Mouse (Mus musculus): ENCODE measurements around the gene Lgals12. TPM values are rescaled to one million over a fixed set of nuclear protein-coding genes. Genes with fewer than 3 reads are reported as not detected.

Lgals12 gene
- total RNA-seq (2012; rRNA removed), result 0.45 and 0.53 TPM in 2 replicates

DNA sequence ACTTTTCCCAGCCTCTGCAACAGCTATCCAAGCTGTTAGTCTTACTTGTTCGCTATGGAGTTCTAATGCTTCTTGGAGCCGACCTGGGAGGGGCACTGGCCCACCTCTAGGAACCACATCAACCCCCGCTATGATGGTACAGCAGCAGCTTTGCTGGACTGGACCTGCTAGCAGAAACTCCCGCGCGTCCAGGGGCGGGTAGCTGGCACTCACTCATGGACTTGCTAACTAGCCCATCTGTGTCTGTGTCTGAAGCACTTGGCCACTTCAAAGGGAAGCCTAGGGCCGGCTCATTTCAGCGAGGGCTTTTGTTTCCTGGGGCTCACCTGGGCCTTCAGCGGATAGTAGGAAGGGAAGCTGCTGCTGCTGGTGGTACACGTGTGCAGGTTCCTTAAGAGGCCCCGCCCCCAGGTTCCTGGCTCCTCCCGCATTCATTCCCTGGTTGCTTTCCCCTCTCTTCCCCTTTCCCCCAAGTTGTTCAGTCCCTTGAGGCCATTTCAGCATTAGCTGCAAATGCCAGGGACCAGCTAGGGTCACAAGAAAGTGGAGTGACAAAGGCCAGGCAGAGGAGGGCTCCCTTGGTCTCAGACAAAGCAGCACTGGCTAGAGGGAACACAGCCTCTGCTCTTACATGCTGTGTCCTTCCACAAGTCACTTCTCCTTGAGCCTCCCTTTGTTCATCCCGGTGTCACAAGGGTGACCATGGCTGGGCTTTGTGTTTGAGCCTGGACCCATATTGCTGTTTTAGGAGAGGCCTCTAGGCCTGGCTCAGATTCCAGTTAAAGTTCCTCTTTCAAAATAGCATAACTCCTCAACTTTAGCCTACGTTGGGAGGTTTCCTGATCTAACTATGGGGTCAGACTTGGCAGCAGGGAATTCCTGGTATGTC lies at the start of gene Lgals12:
Gene Lgals12 (minus strand): TSS at position 393 of the 889 bp plus-strand sequence.
- Histone ChIP-seq H3K9ac (ENCODE audit: insufficient read depth, low read depth, low read length, poor library complexity, severe bottlenecking) (no peak within 1 kb of the TSS), H3K36me3 (ENCODE audit: control insufficient read depth, insufficient read depth, low read length, poor library complexity, severe bottlenecking) (no peaks in the 10 kb centered on the region), H3K9me3 (ENCODE audit: control insufficient read depth, insufficient read depth, low read depth, low read length) (no peaks in the 10 kb centered on the region), H3K4me3 (ENCODE audit: insufficient read depth in 1 of 2, low read depth in 1 of 2, low read length in 2 of 2, poor library complexity in 1 of 2, severe bottlenecking in 1 of 2) (peak within 1 kb of the TSS; percentile 21 to 56; a peak in 3 of 4 replicates), H3K27ac (ENCODE audit: insufficient read depth, low read depth, low read length, poor library complexity, severe bottlenecking) (no peak within 1 kb of the TSS), H3K4me1 (ENCODE audit: control insufficient read depth in 2 of 2, insufficient read depth in 2 of 2, low read length in 2 of 2, poor library complexity in 1 of 2) (peaks cover 0 to 10% of the 10 kb centered on the region in 2 experiments; a peak in 2 of 4 replicates)
- no peak for DNase-seq (ENCODE audit: low read depth, low spot score)
- no peak for TF ChIP-seq HCFC1 (IDR thresholded peaks at IDR 0.05; ENCODE audit: borderline replicate concordance, insufficient read depth, low read length)
- TF ChIP-seq CHD2 (IDR thresholded peaks at IDR 0.05; ENCODE audit: low read depth, low read length), result no peak
- TF ChIP-seq MAFK (IDR thresholded peaks at IDR 0.05; ENCODE audit: insufficient read depth, low read depth, low read length), result no peak
- no peak for TF ChIP-seq ZC3H11A (IDR thresholded peaks at IDR 0.05; ENCODE audit: borderline replicate concordance, low read depth, low read length)
- no peak for TF ChIP-seq ZNF384 (IDR thresholded peaks at IDR 0.05; ENCODE audit: low read depth, low read length)
- in situ Hi-C loops (cut with MboI; ENCODE audit: low sequenced_read_pairs in 2 of 2, unreplicated experiment in 2 of 2), result loop anchor here in 1 of 2 experiments (10.0 kb wide), 1 partner anchor 72 kb away; no protein-coding TSS in a partner anchor

- in situ Hi-C loops (cut with MboI; ENCODE audit: low sequenced_read_pairs in 2 of 2, unreplicated experiment in 2 of 2), result no loop called here
- Histone ChIP-seq H3K4me1 (ENCODE audit: control insufficient read depth in 2 of 2, insufficient read depth in 2 of 2, low read length in 2 of 2, poor library complexity in 1 of 2) (no peaks in the 10 kb centered on the region), H3K4me3 (ENCODE audit: insufficient read depth in 1 of 2, low read depth in 1 of 2, low read length in 2 of 2, poor library complexity in 1 of 2, severe bottlenecking in 1 of 2) (no peak overlapping the region), H3K9me3 (ENCODE audit: control insufficient read depth, insufficient read depth, low read depth, low read length) (no peaks in the 10 kb centered on the region), H3K36me3 (ENCODE audit: control insufficient read depth, insufficient read depth, low read length, poor library complexity, severe bottlenecking) (no peaks in the 10 kb centered on the region), H3K9ac (ENCODE audit: insufficient read depth, low read depth, low read length, poor library complexity, severe bottlenecking) (no peak overlapping the region), H3K27ac (ENCODE audit: insufficient read depth, low read depth, low read length, poor library complexity, severe bottlenecking) (no peak overlapping the region)
- TF ChIP-seq CHD2 (IDR thresholded peaks at IDR 0.05; ENCODE audit: low read depth, low read length), result no peak
- no peak for TF ChIP-seq HCFC1 (IDR thresholded peaks at IDR 0.05; ENCODE audit: borderline replicate concordance, insufficient read depth, low read length)
- TF ChIP-seq MAFK (IDR thresholded peaks at IDR 0.05; ENCODE audit: insufficient read depth, low read depth, low read length), result no peak
- no peak for TF ChIP-seq ZNF384 (IDR thresholded peaks at IDR 0.05; ENCODE audit: low read depth, low read length)
- no peak for TF ChIP-seq ZC3H11A (IDR thresholded peaks at IDR 0.05; ENCODE audit: borderline replicate concordance, low read depth, low read length)
- no peak for DNase-seq (ENCODE audit: low read depth, low spot score)
These were observed 42.1 kb upstream of the Lgals12 start for GRCm38 (mm10) chr19:7648913-7649666.

GRCm38 (mm10) chr19:7633786-7634185 lies 26.8 kb upstream of the Lgals12 start:
- no peak for DNase-seq (ENCODE audit: low read depth, low spot score)
- Histone ChIP-seq H3K9ac (ENCODE audit: insufficient read depth, low read depth, low read length, poor library complexity, severe bottlenecking) (no peak overlapping the region), H3K27ac (ENCODE audit: insufficient read depth, low read depth, low read length, poor library complexity, severe bottlenecking) (no peak overlapping the region), H3K36me3 (ENCODE audit: control insufficient read depth, insufficient read depth, low read length, poor library complexity, severe bottlenecking) (no peaks in the 10 kb centered on the region), H3K4me1 (ENCODE audit: control insufficient read depth in 2 of 2, insufficient read depth in 2 of 2, low read length in 2 of 2, poor library complexity in 1 of 2) (no peaks in the 10 kb centered on the region), H3K9me3 (ENCODE audit: control insufficient read depth, insufficient read depth, low read depth, low read length) (no peaks in the 10 kb centered on the region), H3K4me3 (ENCODE audit: insufficient read depth in 1 of 2, low read depth in 1 of 2, low read length in 2 of 2, poor library complexity in 1 of 2, severe bottlenecking in 1 of 2) (no peak overlapping the region)
- in situ Hi-C loops (cut with MboI; ENCODE audit: low sequenced_read_pairs in 2 of 2, unreplicated experiment in 2 of 2), result no loop called here
- no peak for TF ChIP-seq ZC3H11A (IDR thresholded peaks at IDR 0.05; ENCODE audit: borderline replicate concordance, low read depth, low read length)
- TF ChIP-seq CHD2 (IDR thresholded peaks at IDR 0.05; ENCODE audit: low read depth, low read length), result no peak
- no peak for TF ChIP-seq MAFK (IDR thresholded peaks at IDR 0.05; ENCODE audit: insufficient read depth, low read depth, low read length)

- in situ Hi-C loops (cut with MboI; ENCODE audit: low sequenced_read_pairs in 2 of 2, unreplicated experiment in 2 of 2), result no loop called here
- TF ChIP-seq ZNF384 (IDR thresholded peaks at IDR 0.05; ENCODE audit: low read depth, low read length) (no peak), CHD2 (IDR thresholded peaks at IDR 0.05; ENCODE audit: low read depth, low read length) (no peak), MAFK (IDR thresholded peaks at IDR 0.05; ENCODE audit: insufficient read depth, low read depth, low read length) (no peak), ZC3H11A (IDR thresholded peaks at IDR 0.05; ENCODE audit: borderline replicate concordance, low read depth, low read length) (no peak), HCFC1 (IDR thresholded peaks at IDR 0.05; ENCODE audit: borderline replicate concordance, insufficient read depth, low read length) (no peak)
- no peaks in the 10 kb centered on the region for H3K36me3 ChIP-seq (ENCODE audit: control insufficient read depth, insufficient read depth, low read length, poor library complexity, severe bottlenecking)
These were observed 26.0 kb upstream of the Lgals12 start for GRCm38 (mm10) chr19:7633021-7633420.

More at GRCm38 (mm10) chr19:7633021-7633420, 26.0 kb upstream of the Lgals12 start:
- Histone ChIP-seq H3K27ac (ENCODE audit: insufficient read depth, low read depth, low read length, poor library complexity, severe bottlenecking) (no peak overlapping the region), H3K9ac (ENCODE audit: insufficient read depth, low read depth, low read length, poor library complexity, severe bottlenecking) (no peak overlapping the region), H3K4me3 (ENCODE audit: insufficient read depth in 1 of 2, low read depth in 1 of 2, low read length in 2 of 2, poor library complexity in 1 of 2, severe bottlenecking in 1 of 2) (no peak overlapping the region), H3K4me1 (ENCODE audit: control insufficient read depth in 2 of 2, insufficient read depth in 2 of 2, low read length in 2 of 2, poor library complexity in 1 of 2) (no peaks in the 10 kb centered on the region), H3K9me3 (ENCODE audit: control insufficient read depth, insufficient read depth, low read depth, low read length) (no peaks in the 10 kb centered on the region)
- DNase-seq (ENCODE audit: low read depth, low spot score), result no peak
